Mouse (Mus musculus) embryo, embryonic 11.5 days (tissue): Measurements from ENCODE around the gene Olfr76.
"Not testable (repeated sequence)": the region's sequence is repeated elsewhere in the genome, so short reads cannot be mapped to it uniquely, and the experiment has no call there.

Source experiments
- DNase-seq: peaks from one replicate; pipeline ENCODE4 v3.0.0-alpha.2; 2012; ENCODE audit warnings: low read depth, low spot score

The Olfr76 gene

GRCm38 (mm10) chr19:12123103-12123502 is at the start of gene Olfr76:
Gene Olfr76, minus strand, starts transcription at chr19:12123203.
- DNase-seq, result no peak

- DNase-seq, result not testable (repeated sequence)
Measured at GRCm38 (mm10) chr19:12170062-12170599, 47.1 kb upstream of the Olfr76 start, which contains the start of gene Olfr1555-ps1. Gene Olfr1555-ps1, minus strand, starts transcription at chr19:12170112.

- DNase-seq, result no peak
Measured at GRCm38 (mm10) chr19:12145452-12145851, 22.4 kb upstream of the Olfr76 start.

GRCm38 (mm10) chr19:12143356-12143755 is 20.4 kb upstream of the Olfr76 start:
- no peak for DNase-seq

- no peak for DNase-seq
Measured at GRCm38 (mm10) chr19:12134289-12134688, 11.3 kb upstream of the Olfr76 start.

- DNase-seq, result no peak
Measured at GRCm38 (mm10) chr19:12116464-12116863, 6.5 kb downstream of the Olfr76 start.

GRCm38 (mm10) chr19:12115797-12116196 is 7.2 kb downstream of the Olfr76 start, which contains the start of gene Olfr1428:
Gene Olfr1428, minus strand, starts transcription at chr19:12115897.
- no peak for DNase-seq

- DNase-seq, result no peak
Measured at GRCm38 (mm10) chr19:12113807-12114206, 9.2 kb downstream of the Olfr76 start.

GRCm38 (mm10) chr19:12104541-12104940 is 18.5 kb downstream of the Olfr76 start:
- no peak for DNase-seq

- no peak for DNase-seq
Measured at GRCm38 (mm10) chr19:12103234-12103633, 19.8 kb downstream of the Olfr76 start, which contains the start of gene Olfr1427. Gene Olfr1427, minus strand, starts transcription at chr19:12103334.

GRCm38 (mm10) chr19:12091913-12092312 is 31.1 kb downstream of the Olfr76 start, which contains the start of gene Olfr1426:
Gene Olfr1426, minus strand, starts transcription at chr19:12092013.
- DNase-seq, result no peak

GRCm38 (mm10) chr19:12077631-12078030 is 45.4 kb downstream of the Olfr76 start, which contains the start of gene Olfr1425:
Gene Olfr1425, minus strand, starts transcription at chr19:12077731.
- not testable (repeated sequence) for DNase-seq

- DNase-seq, result not testable (repeated sequence)
Measured at GRCm38 (mm10) chr19:12069546-12069945, 53.5 kb downstream of the Olfr76 start.
